Mouse (Mus musculus) right cerebral cortex, postnatal 25 days (tissue): ENCODE measurements around the gene Nptn.

Experiments
- DNase-seq: peaks from one replicate; pipeline ENCODE4 v3.0.0; 2022

Gene Nptn

GRCm38 (mm10) chr9:58703766-58704165 is 121.7 kb downstream of the Nptn start:
- no peak for DNase-seq

- no peak for DNase-seq
Measured at GRCm38 (mm10) chr9:58706024-58706423, 124.0 kb downstream of the Nptn start.
